Mouse (Mus musculus) MEL (cell line): ENCODE data around the gene Grm7.

Experiments
- CTCF ChIP-seq, 3 experiments: IDR thresholded peaks in 2 of 3; conservative IDR thresholded peaks in 1 of 3; 2 replicates each; pipeline ENCODE4 v1.5.1; 2011 to 2012; ENCODE audit warnings: low read length in 3 of 3, low read depth in 2 of 3, mild to moderate bottlenecking in 2 of 3, improper control_type of control experiment in 1 of 3, inconsistent platforms in 1 of 3, mixed read lengths in 1 of 3, moderate library complexity in 1 of 3; ENCODE audit not compliant: control insufficient read depth in 1 of 3, insufficient read depth in 1 of 3, poor library complexity in 1 of 3, severe bottlenecking in 1 of 3
- ELF1 ChIP-seq: IDR thresholded peaks from 2 replicates; pipeline ENCODE4 v1.6.1; 2014; ENCODE audit warnings: low read depth, mild to moderate bottlenecking, inconsistent platforms, low read length, improper control_type of control experiment, moderate library complexity
- EP300 ChIP-seq, 2 experiments: IDR thresholded peaks; 2 replicates each; pipeline ENCODE4 v1.6.1; 2011; ENCODE audit warnings: improper control_type of control experiment in 2 of 2, low read length in 2 of 2, low read depth in 1 of 2, mild to moderate bottlenecking in 1 of 2
- ETS1 ChIP-seq: IDR thresholded peaks from 2 replicates; pipeline ENCODE4 v1.6.1; 2012; ENCODE audit warnings: low read depth, mild to moderate bottlenecking, inconsistent platforms, low read length, improper control_type of control experiment, moderate library complexity
- KAT2A ChIP-seq: conservative IDR thresholded peaks from 2 replicates; pipeline ENCODE4 v1.6.1; 2012; ENCODE audit warnings: low read depth, low read length, improper control_type of control experiment, inconsistent platforms
- MAFK ChIP-seq: IDR thresholded peaks from 2 replicates; pipeline ENCODE4 v1.6.1; 2011; ENCODE audit warnings: low read depth, mild to moderate bottlenecking, low read length, improper control_type of control experiment, borderline replicate concordance
- MAX ChIP-seq: IDR thresholded peaks from 2 replicates; pipeline ENCODE4 v1.6.1; 2011; ENCODE audit warnings: low read length, improper control_type of control experiment
- POLR2A ChIP-seq, 2 experiments: IDR thresholded peaks; 2 replicates each; pipeline ENCODE4 v1.6.1; 2011 to 2012; ENCODE audit warnings: low read length in 2 of 2, mild to moderate bottlenecking in 2 of 2, control low read depth in 1 of 2, improper control_type of control experiment in 1 of 2, low read depth in 1 of 2, moderate library complexity in 1 of 2; ENCODE audit not compliant: control insufficient read depth in 1 of 2, insufficient read depth in 1 of 2, poor library complexity in 1 of 2
- SIN3A ChIP-seq: IDR thresholded peaks from 2 replicates; pipeline ENCODE4 v1.6.1; 2012; ENCODE audit warnings: low read length, improper control_type of control experiment, inconsistent platforms
- SMC3 ChIP-seq: IDR thresholded peaks from 2 replicates; pipeline ENCODE4 v1.6.1; 2011; ENCODE audit warnings: low read depth, low read length, improper control_type of control experiment
- TAL1 ChIP-seq: IDR thresholded peaks from 2 replicates; pipeline ENCODE4 v1.6.1; 2012; ENCODE audit warnings: mild to moderate bottlenecking, inconsistent platforms, low read length, moderate library complexity, mixed read lengths
- TCF12 ChIP-seq: IDR thresholded peaks from 2 replicates; pipeline ENCODE4 v1.6.1; 2014; ENCODE audit warnings: low read depth, mild to moderate bottlenecking, inconsistent platforms, low read length, improper control_type of control experiment, moderate library complexity
- UBTF ChIP-seq: IDR thresholded peaks from 2 replicates; pipeline ENCODE4 v1.6.1; 2012; ENCODE audit warnings: low read depth, mild to moderate bottlenecking, inconsistent platforms, low read length, improper control_type of control experiment, moderate library complexity, borderline replicate concordance; ENCODE audit not compliant: insufficient read depth

GRCm38 (mm10) chr6:110818236-110818635, 172.9 kb downstream of the Grm7 start:
- TF ChIP-seq SMC3 (no peak), EP300 (IDR thresholded peaks at IDR 0.05; ENCODE audit: low read depth in 1 of 2, low read length in 2 of 2) (no peak), UBTF (no peak), POLR2A (IDR thresholded peaks at IDR 0.05; ENCODE audit: control insufficient read depth in 1 of 2, insufficient read depth in 1 of 2, low read depth in 1 of 2, low read length in 2 of 2, poor library complexity in 1 of 2) (no peak), ELF1 (no peak), TAL1 (no peak), CTCF (IDR thresholded peaks at IDR 0.05 in 2 of 3, conservative IDR thresholded peaks at IDR 0.05 in 1 of 3; ENCODE audit: control insufficient read depth in 1 of 3, insufficient read depth in 1 of 3, low read depth in 2 of 3, low read length in 3 of 3, poor library complexity in 1 of 3, severe bottlenecking in 1 of 3) (no peak), SIN3A (no peak), TCF12 (no peak), MAX (no peak), ETS1 (no peak), MAFK (no peak), KAT2A (no peak)
